In the genomic region with DNA sequence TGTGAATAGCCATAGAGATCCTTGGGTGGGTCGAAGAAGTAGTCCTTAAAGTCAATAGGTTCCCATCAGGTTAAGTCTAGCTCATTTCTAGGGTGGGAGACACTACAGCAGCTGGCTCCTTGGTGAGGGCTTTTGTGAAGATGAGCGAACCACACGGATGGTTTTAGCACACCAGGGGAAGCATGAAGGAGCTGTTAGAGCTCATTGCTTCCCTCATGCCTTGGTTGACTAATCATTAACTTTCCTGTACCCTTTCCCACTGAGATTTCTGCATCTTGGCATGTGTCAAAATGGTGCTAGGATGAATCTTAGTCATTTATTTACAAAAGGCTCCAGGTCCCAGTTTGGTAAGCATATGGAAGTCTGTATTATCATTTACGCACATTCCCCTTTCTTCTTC, we compare ENCODE assay signal across 12 mouse cellular contexts.
DNase-seq lines count a peak whose midpoint lies in the region; ATAC-seq and TF ChIP-seq lines count a peak whose summit lies in the region.
"Had no signal": no experiment of that assay in that cellular context is flagged by ENCODE, and none has a peak within 500 bp of the region (broad histone marks: within the 10 kb centered on the region; RNA-seq: fewer than 3 reads in every experiment).

No protein-coding gene starts in this region.

- no peak for TF ChIP-seq CTCF in layer of hippocampus, adult 2 months (conservative IDR thresholded peaks at IDR 0.05)

- intact Hi-C loops in gastrocnemius, postnatal 36 days (cut with DNase I), result no loop called here

- H3K9ac ChIP-seq in midbrain, embryonic 11.5 days (ENCODE audit: low read length), result no peak overlapping the region
- H3K9ac ChIP-seq in stomach, embryonic 15.5 days, result no peak overlapping the region
- H3K9ac ChIP-seq: heart, embryonic 13.5 days had no signal

- H3K9me3 ChIP-seq in midbrain, embryonic 11.5 days (ENCODE audit: control insufficient read depth, low read length), result no peaks in the 10 kb centered on the region
- no peaks in the 10 kb centered on the region for H3K9me3 ChIP-seq in stomach, embryonic 15.5 days
- H3K9me3 ChIP-seq: heart, embryonic 13.5 days had no signal

- no peaks in the 10 kb centered on the region for H3K27me3 ChIP-seq in midbrain, embryonic 11.5 days (ENCODE audit: control insufficient read depth, insufficient read depth, low read length)
- H3K27me3 ChIP-seq in stomach, embryonic 15.5 days (replicated peaks), result no peaks in the 10 kb centered on the region
- H3K27me3 ChIP-seq: heart, embryonic 13.5 days had no signal

- H3K4me3 ChIP-seq in layer of hippocampus, adult 2 months, result no peak overlapping the region
- no peak overlapping the region for H3K4me3 ChIP-seq in midbrain, embryonic 11.5 days (ENCODE audit: low read depth, low read length)
- no peak overlapping the region for H3K4me3 ChIP-seq in stomach, embryonic 15.5 days (replicated peaks)
- H3K4me3 ChIP-seq: heart, embryonic 13.5 days had no signal

- no peak for ATAC-seq in midbrain, embryonic 11.5 days (ENCODE audit: low FRiP score)
- no peak for ATAC-seq in stomach, embryonic 15.5 days (ENCODE audit: insufficient read depth, low FRiP score, low read depth)

- H3K4me2 ChIP-seq in midbrain, embryonic 11.5 days, result no peak overlapping the region
- H3K4me2 ChIP-seq in stomach, embryonic 15.5 days, result no peak overlapping the region
- H3K4me2 ChIP-seq: heart, embryonic 13.5 days had no signal

- peaks cover 8% of the 10 kb centered on the region; the same call in 1 of the 2 replicates for H3K4me1 ChIP-seq in midbrain, embryonic 11.5 days (ENCODE audit: control insufficient read depth, insufficient read depth, low read length)
- peaks cover 14% of the 10 kb centered on the region for H3K4me1 ChIP-seq in stomach, embryonic 15.5 days

- H3K27ac ChIP-seq in layer of hippocampus, adult 2 months, result peak overlapping the region; percentile 51; the same call in 1 of the 2 replicates
- peak overlapping the region; percentile 8; the same call in 1 of the 2 replicates for H3K27ac ChIP-seq in midbrain, embryonic 11.5 days (ENCODE audit: low read depth, low read length)
- 0 out of 2 replicates have a peak overlapping the region, but pooled peaks have one; percentile 16 for H3K27ac ChIP-seq in stomach, embryonic 15.5 days
- H3K27ac ChIP-seq: heart, embryonic 13.5 days had no signal

- DNase-seq in layer of hippocampus, adult 2 months (ENCODE audit: low spot score in 2 of 2), result no peak
- DNase-seq in layer of hippocampus, postnatal 36 days, result no peak
- peak; percentile 38 for DNase-seq in kidney, adult 18-20 months
- DNase-seq in midbrain, embryonic 11.5 days (ENCODE audit: low spot score, missing footprints), result no peak
- no peak for DNase-seq in thymus, postnatal 25 days
- DNase-seq in cerebellum, adult 9-11 months, result no peak
- no peak for DNase-seq in gastrocnemius, postnatal 36 days
- DNase-seq: gastrocnemius, postnatal 14 days; liver; lung, adult 2 months had no signal

- H3K36me3 ChIP-seq in midbrain, embryonic 11.5 days (ENCODE audit: control insufficient read depth, insufficient read depth, low read length), result no peaks in the 10 kb centered on the region
- H3K36me3 ChIP-seq in stomach, embryonic 15.5 days, result no peaks in the 10 kb centered on the region
- H3K36me3 ChIP-seq: heart, embryonic 13.5 days had no signal

- 80% methylated on average over 4 of the region's 4 CpGs for WGBS in midbrain, embryonic 11.5 days
- WGBS in stomach, embryonic 15.5 days, result 89% methylated on average over 4 of the region's 4 CpGs
